Mouse (Mus musculus): ENCODE measurements around the gene Cutc. TPM values are rescaled to one million over a fixed set of nuclear protein-coding genes. Genes with fewer than 3 reads are reported as not detected.

The Cutc gene
- total and polyA plus RNA-seq, 3 experiments: 8.6 to 15.0 (median 12.1) TPM

DNA sequence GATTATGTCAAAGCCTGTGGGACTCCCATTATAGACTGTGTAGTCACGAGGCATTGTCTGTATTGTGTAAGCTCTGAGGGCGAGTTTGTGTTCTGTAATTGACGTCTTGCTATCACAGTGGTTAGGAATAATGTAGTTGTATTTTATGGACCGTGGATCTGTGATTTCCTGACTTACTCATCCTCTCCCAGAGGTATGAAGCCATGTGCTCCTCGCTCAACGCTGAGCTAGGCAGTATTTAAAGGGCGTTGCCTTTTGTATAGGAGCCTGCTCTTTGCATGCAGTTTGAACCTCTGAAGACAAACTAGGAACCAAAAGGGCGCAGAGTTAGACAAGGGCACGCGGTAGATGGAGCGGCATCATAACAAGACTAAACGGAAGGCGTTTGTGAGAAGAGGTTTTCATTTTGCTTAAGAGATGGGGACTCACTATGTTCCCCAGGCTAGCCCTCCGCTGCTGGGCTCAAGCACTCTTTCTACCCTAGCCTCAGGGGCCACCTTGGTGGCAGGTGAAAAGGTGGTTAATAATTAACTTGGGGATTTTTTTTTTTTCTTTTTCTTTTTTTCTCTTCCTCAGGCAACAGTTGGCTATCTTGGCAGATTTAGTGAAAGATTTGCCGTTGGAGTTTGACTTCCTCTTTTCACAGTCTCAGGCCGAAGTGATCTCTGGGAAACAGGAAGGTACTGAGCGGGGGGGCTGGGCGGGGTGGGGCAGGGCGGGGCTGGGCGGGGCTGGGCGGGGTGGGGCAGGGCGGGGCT lies 41.5 kb upstream of the Cutc start:
- no peak overlapping the region for H3K9ac ChIP-seq (ENCODE audit: low read depth, low read length)
- TF ChIP-seq EP300 (IDR thresholded peaks at IDR 0.05; ENCODE audit: insufficient read depth, low read depth, low read length) (no peak), CTCF (IDR thresholded peaks at IDR 0.05) (no peak), POLR2A (IDR thresholded peaks at IDR 0.05; ENCODE audit: insufficient read depth, low read depth, low read length) (no peak)
- no peaks in the 10 kb centered on the region for H3K36me3 ChIP-seq (ENCODE audit: control insufficient read depth, insufficient read depth, low read length)
- intact Hi-C loops (cut with DNase I): no loop called here
- no peak overlapping the region for H3K4me3 ChIP-seq
- 64% methylated on average over 22 of the region's 22 CpGs for WGBS
- H3K27ac ChIP-seq: no peak overlapping the region
- no peaks in the 10 kb centered on the region for H3K79me2 ChIP-seq (replicated peaks; ENCODE audit: control insufficient read depth, insufficient read depth, low read length)
- no peaks in the 10 kb centered on the region for H3K27me3 ChIP-seq (ENCODE audit: control insufficient read depth, insufficient read depth, low read length)
- H3K4me1 ChIP-seq (ENCODE audit: control insufficient read depth, insufficient read depth, low read length): no peaks in the 10 kb centered on the region
- no peak for DNase-seq

DNA sequence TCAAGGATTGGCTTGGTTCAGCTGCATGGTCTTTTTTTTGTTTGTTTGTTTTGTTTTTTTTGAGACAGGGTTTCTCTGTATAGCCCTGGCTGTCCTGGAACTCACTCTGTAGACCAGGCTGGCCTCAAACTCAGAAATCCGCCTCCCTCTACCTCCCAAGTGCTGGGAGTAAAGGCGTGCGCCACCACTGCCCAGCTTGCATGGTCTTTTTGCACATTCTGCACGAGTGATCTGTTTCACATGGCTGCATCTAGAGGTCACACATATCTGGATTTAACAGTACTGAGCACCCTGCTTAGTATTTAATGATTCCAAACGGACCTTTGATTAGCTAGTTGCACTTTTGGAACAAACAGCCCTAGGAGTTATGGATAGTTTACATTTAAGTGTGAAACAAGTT lies 40.8 kb upstream of the Cutc start:
- no peaks in the 10 kb centered on the region for H3K4me1 ChIP-seq (ENCODE audit: control insufficient read depth, insufficient read depth, low read length)
- 86% methylated on average over 5 of the region's 5 CpGs for WGBS
- intact Hi-C loops (cut with DNase I): no loop called here
- TF ChIP-seq EP300 (IDR thresholded peaks at IDR 0.05; ENCODE audit: insufficient read depth, low read depth, low read length) (no peak), POLR2A (IDR thresholded peaks at IDR 0.05; ENCODE audit: insufficient read depth, low read depth, low read length) (no peak), CTCF (IDR thresholded peaks at IDR 0.05) (no peak)
- H3K9ac ChIP-seq (ENCODE audit: low read depth, low read length): no peak overlapping the region
- DNase-seq: no peak
- H3K27me3 ChIP-seq (ENCODE audit: control insufficient read depth, insufficient read depth, low read length): no peaks in the 10 kb centered on the region
- no peaks in the 10 kb centered on the region for H3K36me3 ChIP-seq (ENCODE audit: control insufficient read depth, insufficient read depth, low read length)
- no peak overlapping the region for H3K4me3 ChIP-seq
- no peaks in the 10 kb centered on the region for H3K79me2 ChIP-seq (replicated peaks; ENCODE audit: control insufficient read depth, insufficient read depth, low read length)
- H3K27ac ChIP-seq: no peak overlapping the region

DNA sequence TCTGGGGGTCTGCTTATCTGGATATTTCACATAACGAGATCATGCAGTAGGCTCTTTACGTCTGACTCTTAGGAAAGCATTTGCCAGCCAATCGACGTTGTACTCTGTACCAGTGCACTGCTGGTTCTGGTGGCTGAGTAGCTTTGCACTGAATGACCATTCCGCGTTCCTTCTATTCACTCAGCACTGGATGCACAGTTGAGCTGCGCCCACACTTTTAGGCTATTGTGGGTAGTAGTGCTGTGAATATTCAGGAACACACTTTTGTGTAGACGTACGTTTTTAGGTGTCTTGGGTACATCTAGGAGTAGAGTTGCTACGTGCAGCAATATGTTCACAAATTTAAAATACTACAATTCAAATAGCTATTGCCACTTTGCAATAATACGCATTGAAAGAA lies 32.7 kb upstream of the Cutc start:
- Histone ChIP-seq H3K4me1 (ENCODE audit: control insufficient read depth, insufficient read depth, low read length) (no peaks in the 10 kb centered on the region), H3K9ac (ENCODE audit: low read depth, low read length) (no peak overlapping the region), H3K27ac (no peak overlapping the region), H3K79me2 (replicated peaks; ENCODE audit: control insufficient read depth, insufficient read depth, low read length) (no peaks in the 10 kb centered on the region), H3K36me3 (ENCODE audit: control insufficient read depth, insufficient read depth, low read length) (no peaks in the 10 kb centered on the region), H3K27me3 (ENCODE audit: control insufficient read depth, insufficient read depth, low read length) (no peaks in the 10 kb centered on the region), H3K4me3 (no peak overlapping the region)
- intact Hi-C loops (cut with DNase I): no loop called here
- no peak for DNase-seq
- TF ChIP-seq EP300 (IDR thresholded peaks at IDR 0.05; ENCODE audit: insufficient read depth, low read depth, low read length) (no peak), CTCF (IDR thresholded peaks at IDR 0.05) (no peak), POLR2A (IDR thresholded peaks at IDR 0.05; ENCODE audit: insufficient read depth, low read depth, low read length) (no peak)
- WGBS: 91% methylated on average over 11 of the region's 11 CpGs

DNA sequence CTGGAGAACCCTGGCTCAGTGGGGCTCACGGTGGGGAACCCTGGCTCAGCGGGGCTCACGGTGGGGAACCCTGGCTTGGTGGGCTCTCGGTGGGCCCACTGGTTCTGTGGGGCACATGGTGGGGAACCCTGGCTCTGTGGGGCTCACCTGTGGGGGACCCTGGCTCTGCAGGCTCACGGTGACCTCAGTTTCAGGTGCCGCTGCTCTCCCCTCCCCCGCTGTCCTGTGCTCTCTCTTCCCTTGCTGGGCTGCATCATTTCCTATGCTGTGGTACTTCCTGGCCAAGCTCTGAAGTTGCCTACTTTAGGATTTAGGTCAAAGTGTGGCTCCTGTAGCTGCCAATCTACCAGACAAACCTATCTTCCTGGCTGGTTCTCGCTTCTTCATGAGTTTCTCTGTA lies 29.9 kb upstream of the Cutc start:
- Histone ChIP-seq H3K79me2 (replicated peaks; ENCODE audit: control insufficient read depth, insufficient read depth, low read length) (no peaks in the 10 kb centered on the region), H3K27ac (no peak overlapping the region), H3K36me3 (ENCODE audit: control insufficient read depth, insufficient read depth, low read length) (no peaks in the 10 kb centered on the region), H3K4me1 (ENCODE audit: control insufficient read depth, insufficient read depth, low read length) (no peaks in the 10 kb centered on the region), H3K9ac (ENCODE audit: low read depth, low read length) (no peak overlapping the region), H3K27me3 (ENCODE audit: control insufficient read depth, insufficient read depth, low read length) (no peaks in the 10 kb centered on the region), H3K4me3 (no peak overlapping the region)
- WGBS: 77% methylated on average over 8 of the region's 8 CpGs
- no peak for DNase-seq
- TF ChIP-seq POLR2A (IDR thresholded peaks at IDR 0.05; ENCODE audit: insufficient read depth, low read depth, low read length) (no peak), EP300 (IDR thresholded peaks at IDR 0.05; ENCODE audit: insufficient read depth, low read depth, low read length) (no peak), CTCF (IDR thresholded peaks at IDR 0.05) (no peak)
- intact Hi-C loops (cut with DNase I): no loop called here

DNA sequence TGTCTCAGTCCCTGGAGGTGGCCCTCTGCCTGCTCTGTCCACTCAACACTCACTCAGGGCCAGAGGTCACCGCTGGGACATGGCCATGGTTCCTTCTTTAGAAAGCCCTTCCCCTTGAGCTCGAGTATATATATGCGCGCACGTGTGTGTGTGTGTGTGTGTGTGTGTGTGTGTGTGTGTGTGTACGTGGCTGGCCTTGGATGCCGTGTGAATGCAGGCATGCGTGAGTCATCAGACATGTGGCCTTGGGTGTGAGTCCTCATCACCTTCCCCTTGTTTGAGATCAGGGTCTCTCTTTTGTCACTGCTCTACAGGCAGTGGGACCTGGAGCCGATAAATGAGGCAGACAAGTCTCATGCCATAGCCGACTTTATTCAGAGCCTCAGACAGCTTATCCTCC lies 29.3 kb upstream of the Cutc start:
- Histone ChIP-seq H3K36me3 (ENCODE audit: control insufficient read depth, insufficient read depth, low read length) (no peaks in the 10 kb centered on the region), H3K9ac (ENCODE audit: low read depth, low read length) (no peak overlapping the region), H3K27me3 (ENCODE audit: control insufficient read depth, insufficient read depth, low read length) (no peaks in the 10 kb centered on the region), H3K4me3 (no peak overlapping the region), H3K79me2 (replicated peaks; ENCODE audit: control insufficient read depth, insufficient read depth, low read length) (no peaks in the 10 kb centered on the region), H3K27ac (no peak overlapping the region), H3K4me1 (ENCODE audit: control insufficient read depth, insufficient read depth, low read length) (no peaks in the 10 kb centered on the region)
- WGBS: 80% methylated on average over 10 of the region's 10 CpGs
- DNase-seq: no peak
- TF ChIP-seq EP300 (IDR thresholded peaks at IDR 0.05; ENCODE audit: insufficient read depth, low read depth, low read length): no peak
- TF ChIP-seq CTCF (IDR thresholded peaks at IDR 0.05): no peak
- no peak for TF ChIP-seq POLR2A (IDR thresholded peaks at IDR 0.05; ENCODE audit: insufficient read depth, low read depth, low read length)
- intact Hi-C loops (cut with DNase I): no loop called here

DNA sequence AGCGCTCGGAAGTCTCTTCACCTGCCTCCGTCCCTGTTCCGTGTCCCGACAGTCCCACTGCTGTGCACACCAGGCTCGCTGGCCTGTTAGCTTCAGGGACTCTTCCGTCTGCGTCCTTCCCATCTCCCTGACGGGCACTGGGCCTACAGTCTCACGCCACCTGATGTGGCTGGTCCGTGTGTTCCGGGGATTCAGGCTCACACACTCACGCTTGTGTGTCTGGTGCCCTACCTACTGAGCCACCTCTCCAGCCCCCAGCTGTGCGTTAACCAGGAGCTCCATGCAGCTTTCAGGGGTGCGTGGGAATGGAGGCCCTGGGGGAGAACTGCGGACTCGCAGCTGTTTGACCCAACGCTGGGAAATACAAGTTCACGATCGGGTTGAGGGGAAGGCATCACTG lies 28.6 kb upstream of the Cutc start:
- WGBS: 96% methylated on average over 20 of the region's 20 CpGs
- intact Hi-C loops (cut with DNase I): no loop called here
- Histone ChIP-seq H3K9ac (ENCODE audit: low read depth, low read length) (no peak overlapping the region), H3K4me1 (ENCODE audit: control insufficient read depth, insufficient read depth, low read length) (no peaks in the 10 kb centered on the region), H3K27me3 (ENCODE audit: control insufficient read depth, insufficient read depth, low read length) (no peaks in the 10 kb centered on the region), H3K4me3 (no peak overlapping the region), H3K36me3 (ENCODE audit: control insufficient read depth, insufficient read depth, low read length) (no peaks in the 10 kb centered on the region), H3K79me2 (replicated peaks; ENCODE audit: control insufficient read depth, insufficient read depth, low read length) (no peaks in the 10 kb centered on the region), H3K27ac (no peak overlapping the region)
- TF ChIP-seq POLR2A (IDR thresholded peaks at IDR 0.05; ENCODE audit: insufficient read depth, low read depth, low read length) (no peak), EP300 (IDR thresholded peaks at IDR 0.05; ENCODE audit: insufficient read depth, low read depth, low read length) (no peak), CTCF (IDR thresholded peaks at IDR 0.05) (no peak)
- no peak for DNase-seq
